Mouse (Mus musculus) myocyte (in vitro differentiated cells): ENCODE results near the gene Dysf. TPM values are rescaled to one million over a fixed set of nuclear protein-coding genes. Genes with fewer than 3 reads are reported as not detected.

Source experiments
- H3K27me3 ChIP-seq: one replicate; pipeline ENCODE4 v1.6.1; 2011; ENCODE audit not compliant: control insufficient read depth, insufficient read depth, insufficient read length
- H3K36me3 ChIP-seq: one replicate; pipeline ENCODE4 v1.6.1; 2011; ENCODE audit not compliant: control insufficient read depth, insufficient read depth
- H3K4me2 ChIP-seq: one replicate; pipeline ENCODE4 v1.6.1; 2011; ENCODE audit warnings: low read depth, control low read depth
- H3K4me3 ChIP-seq: one replicate; pipeline ENCODE4 v1.5.1; 2011; ENCODE audit warnings: mild to moderate bottlenecking, control low read depth, moderate library complexity
- H3K79me2 ChIP-seq: one replicate; pipeline ENCODE4 v1.6.1; 2011; ENCODE audit not compliant: control insufficient read depth, insufficient read depth
- H3ac ChIP-seq: one replicate; pipeline ENCODE4 v1.6.1; 2011; ENCODE audit not compliant: control insufficient read depth, insufficient read length
- CEBPB ChIP-seq: IDR thresholded peaks from 2 replicates; pipeline ENCODE4 v1.6.1; 2011; ENCODE audit warnings: mild to moderate bottlenecking, moderate library complexity; ENCODE audit not compliant: poor library complexity, insufficient read depth, severe bottlenecking
- E2F4 ChIP-seq: IDR thresholded peaks from one replicate; pipeline ENCODE4 v1.6.1; 2011; ENCODE audit warnings: mild to moderate bottlenecking, control low read depth, moderate library complexity; ENCODE audit not compliant: insufficient read depth
- MAX ChIP-seq: IDR thresholded peaks from one replicate; pipeline ENCODE4 v1.6.1; 2011; ENCODE audit warnings: low read depth, mild to moderate bottlenecking, control low read depth
- MYOD1 ChIP-seq, 3 experiments: IDR thresholded peaks; one replicate each; pipeline ENCODE4 v1.6.1; 2011; ENCODE audit warnings: control low read depth in 2 of 3, low read depth in 2 of 3, mild to moderate bottlenecking in 2 of 3, moderate library complexity in 1 of 3; ENCODE audit not compliant: insufficient read length in 2 of 3, control insufficient read depth in 1 of 3
- MYOG ChIP-seq, 3 experiments: IDR thresholded peaks; one replicate each; pipeline ENCODE4 v1.6.1; 2011; ENCODE audit warnings: control low read depth in 2 of 3, low read depth in 2 of 3, mild to moderate bottlenecking in 2 of 3; ENCODE audit not compliant: insufficient read length in 2 of 3, control insufficient read depth in 1 of 3, insufficient read depth in 1 of 3
- POLR2A ChIP-seq: IDR thresholded peaks from one replicate; pipeline ENCODE4 v1.6.1; 2011; ENCODE audit warnings: low read depth, mild to moderate bottlenecking, control low read depth, moderate library complexity; ENCODE audit not compliant: insufficient read length
- POLR2AphosphoS2 ChIP-seq: IDR thresholded peaks from one replicate; pipeline ENCODE4 v1.6.1; 2011; ENCODE audit warnings: low read depth, control low read depth; ENCODE audit not compliant: insufficient read length
- REST ChIP-seq: IDR thresholded peaks from one replicate; pipeline ENCODE4 v1.6.1; 2011; ENCODE audit warnings: mild to moderate bottlenecking, control low read depth, moderate library complexity; ENCODE audit not compliant: insufficient read depth, insufficient read length
- SRF ChIP-seq: IDR thresholded peaks from one replicate; pipeline ENCODE4 v1.6.1; 2011; ENCODE audit warnings: low read depth; ENCODE audit not compliant: control insufficient read depth, insufficient read length
- TCF12 ChIP-seq: IDR thresholded peaks from one replicate; pipeline ENCODE4 v1.6.1; 2011; ENCODE audit warnings: mild to moderate bottlenecking, control low read depth; ENCODE audit not compliant: poor library complexity, insufficient read depth, severe bottlenecking
- TCF3 ChIP-seq: IDR thresholded peaks from one replicate; pipeline ENCODE4 v1.6.1; 2011; ENCODE audit warnings: low read depth, control low read depth; ENCODE audit not compliant: insufficient read length
- USF1 ChIP-seq: IDR thresholded peaks from one replicate; pipeline ENCODE4 v1.6.1; 2011; ENCODE audit warnings: low read depth, mild to moderate bottlenecking, control low read depth, moderate library complexity
- polyA plus RNA-seq: library from polyadenylated mRNA; unstranded; fragments of >200 nt; fragmentation: generic; extraction: Trizol; gene quantifications from one replicate; pipeline ENCODE4 v1.2.1, GENCODE M21; 2012; ENCODE audit warnings: missing spikeins

Dysf gene
- polyA plus RNA-seq, 1 experiment: 35.5 TPM

DNA sequence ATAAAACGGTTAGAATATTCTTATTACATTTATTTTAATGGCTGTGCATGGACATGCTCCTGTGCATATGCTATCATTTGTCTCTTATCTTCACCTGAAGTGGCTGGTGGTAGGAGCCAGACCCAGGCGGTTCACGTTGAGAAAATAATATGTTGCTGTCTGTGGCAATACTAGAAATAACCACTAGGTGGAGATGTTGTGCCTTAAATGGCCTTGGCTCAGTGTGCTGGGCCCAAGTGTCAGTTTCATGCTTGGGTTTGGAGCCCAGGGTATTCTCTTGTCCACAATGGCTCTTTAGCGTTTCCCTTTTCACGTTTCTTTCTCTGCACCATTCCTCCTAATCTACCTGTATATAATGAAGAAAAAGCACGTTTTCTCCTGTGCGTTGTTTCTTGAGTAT lies 87.5 kb downstream of the Dysf start:
- H3K27me3 ChIP-seq: peaks cover 24% of the 10 kb centered on the region
- no peaks in the 10 kb centered on the region for H3K36me3 ChIP-seq
- no peaks in the 10 kb centered on the region for H3K79me2 ChIP-seq
- no peak overlapping the region for H3K4me3 ChIP-seq
- no peak overlapping the region for H3K4me2 ChIP-seq
- no peak for TF ChIP-seq MAX
- TF ChIP-seq TCF12: no peak
- no peak for TF ChIP-seq E2F4
- no peak for TF ChIP-seq POLR2A
- no peak for TF ChIP-seq SRF
- no peak for TF ChIP-seq USF1
- TF ChIP-seq TCF3: no peak
- no peak for TF ChIP-seq REST
- no peak for TF ChIP-seq POLR2AphosphoS2
- no peak for TF ChIP-seq MYOD1 (IDR thresholded peaks at IDR 0.05; ENCODE audit: control insufficient read depth in 1 of 3, insufficient read length in 2 of 3, low read depth in 2 of 3)
- no peak for TF ChIP-seq MYOG (IDR thresholded peaks at IDR 0.05; ENCODE audit: control insufficient read depth in 1 of 3, insufficient read depth in 1 of 3, insufficient read length in 2 of 3, low read depth in 2 of 3)
- H3ac ChIP-seq: no peak overlapping the region

DNA sequence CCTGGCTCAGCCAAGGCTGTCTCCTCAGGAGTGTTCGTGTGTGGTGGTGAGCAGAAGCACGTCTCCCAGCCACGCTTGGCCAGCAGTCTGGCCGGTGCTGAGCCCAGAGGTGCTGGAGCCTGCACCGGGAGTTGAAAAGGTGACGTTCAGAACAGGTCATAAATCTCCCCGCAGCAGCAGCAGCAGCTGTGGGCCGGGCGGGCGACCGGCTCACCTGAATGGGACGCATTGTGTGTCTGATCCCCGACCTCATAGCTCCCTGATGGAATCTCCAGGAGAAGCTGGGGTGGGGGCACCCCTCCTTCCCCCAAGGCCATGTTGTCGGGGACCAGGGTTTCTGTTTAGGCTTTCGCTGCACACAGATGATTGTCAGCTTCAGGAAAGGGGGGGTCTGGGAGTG lies 93.6 kb downstream of the Dysf start:
- TF ChIP-seq CEBPB: no peak
- TF ChIP-seq USF1: no peak
- no peak overlapping the region for H3ac ChIP-seq
- no peak overlapping the region for H3K4me2 ChIP-seq
- H3K4me3 ChIP-seq: no peak overlapping the region
- no peaks in the 10 kb centered on the region for H3K79me2 ChIP-seq
- H3K36me3 ChIP-seq: no peaks in the 10 kb centered on the region
- H3K27me3 ChIP-seq: peaks cover 66% of the 10 kb centered on the region

DNA sequence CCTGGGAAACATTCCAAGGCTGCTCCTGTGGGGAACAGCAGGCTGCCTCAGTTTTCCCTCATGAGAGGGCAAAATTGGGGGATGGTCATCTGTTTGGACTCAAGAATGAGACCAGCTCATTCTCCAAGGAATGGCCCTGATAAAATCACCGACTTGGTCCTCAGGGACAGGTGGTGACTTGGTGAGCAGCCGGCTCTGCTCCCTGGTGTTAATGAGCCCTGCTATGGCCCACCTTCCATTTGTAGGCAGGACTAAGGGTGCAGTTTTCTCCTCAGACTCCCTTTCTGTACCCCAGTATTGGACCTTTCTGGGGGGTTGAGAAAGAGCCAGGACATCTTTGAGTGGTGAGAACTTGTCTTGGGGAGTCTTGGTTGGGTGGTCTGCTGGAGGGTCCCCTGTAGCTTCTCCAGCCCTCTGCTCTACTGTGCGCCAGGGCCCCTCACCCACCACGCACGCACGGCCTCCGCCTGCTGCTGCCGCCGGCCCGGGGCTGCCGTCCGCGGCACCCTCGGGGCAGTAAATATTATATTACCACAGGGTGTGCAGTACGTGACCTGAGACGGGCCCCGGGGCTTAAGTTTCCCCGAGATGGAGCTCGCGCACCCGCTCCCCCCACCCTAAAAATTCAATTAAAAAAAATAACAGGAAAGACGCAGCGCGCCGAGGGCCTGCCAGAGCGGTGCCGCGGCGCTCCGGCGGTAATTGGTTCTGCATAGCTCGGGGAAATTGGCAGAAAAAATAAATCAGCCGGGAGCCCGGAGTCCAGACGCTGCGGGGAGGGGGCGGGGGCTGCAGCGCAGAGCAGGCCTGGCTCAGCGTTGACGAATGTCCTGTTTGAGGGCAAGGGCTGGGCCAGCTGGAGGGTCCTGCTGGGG lies 97.0 kb downstream of the Dysf start:
- Histone ChIP-seq H3K27me3 (peaks cover 47% of the 10 kb centered on the region), H3K36me3 (no peaks in the 10 kb centered on the region), H3K4me3 (no peak overlapping the region), H3ac (no peak overlapping the region), H3K4me2 (no peak overlapping the region), H3K79me2 (no peaks in the 10 kb centered on the region)
- no peak for TF ChIP-seq MYOG (IDR thresholded peaks at IDR 0.05; ENCODE audit: control insufficient read depth in 1 of 3, insufficient read depth in 1 of 3, insufficient read length in 2 of 3, low read depth in 2 of 3)
- TF ChIP-seq TCF12: no peak
- no peak for TF ChIP-seq MAX
- TF ChIP-seq REST: no peak

DNA sequence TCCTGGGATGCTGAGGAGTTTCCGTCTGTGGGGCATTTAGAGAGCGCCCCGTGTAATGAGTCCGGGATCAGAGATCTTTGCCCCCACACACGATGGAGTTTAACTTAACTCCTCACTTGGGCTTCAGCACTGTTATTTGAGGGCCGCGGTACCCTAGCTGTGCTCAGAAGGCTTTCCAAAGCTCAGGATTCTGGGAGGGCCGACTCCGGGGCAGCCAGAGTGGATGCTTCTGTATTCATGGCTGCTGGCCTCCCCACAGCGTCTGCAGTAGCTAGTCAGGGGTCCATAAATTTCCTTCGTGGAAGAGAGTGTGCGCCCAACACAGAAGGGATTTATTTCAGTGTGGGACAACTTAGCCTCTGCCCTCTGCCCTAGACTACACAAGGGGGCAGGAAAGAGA lies 97.7 kb downstream of the Dysf start:
- H3K4me2 ChIP-seq: no peak overlapping the region
- no peak overlapping the region for H3ac ChIP-seq
- peaks cover 40% of the 10 kb centered on the region for H3K27me3 ChIP-seq
- no peaks in the 10 kb centered on the region for H3K36me3 ChIP-seq
- no peak for TF ChIP-seq MYOG (IDR thresholded peaks at IDR 0.05; ENCODE audit: control insufficient read depth in 1 of 3, insufficient read depth in 1 of 3, insufficient read length in 2 of 3, low read depth in 2 of 3)
- no peak for TF ChIP-seq MAX
- no peak for TF ChIP-seq POLR2AphosphoS2
- TF ChIP-seq REST: no peak
- no peak for TF ChIP-seq POLR2A
- no peak overlapping the region for H3K4me3 ChIP-seq
- H3K79me2 ChIP-seq: no peaks in the 10 kb centered on the region

DNA sequence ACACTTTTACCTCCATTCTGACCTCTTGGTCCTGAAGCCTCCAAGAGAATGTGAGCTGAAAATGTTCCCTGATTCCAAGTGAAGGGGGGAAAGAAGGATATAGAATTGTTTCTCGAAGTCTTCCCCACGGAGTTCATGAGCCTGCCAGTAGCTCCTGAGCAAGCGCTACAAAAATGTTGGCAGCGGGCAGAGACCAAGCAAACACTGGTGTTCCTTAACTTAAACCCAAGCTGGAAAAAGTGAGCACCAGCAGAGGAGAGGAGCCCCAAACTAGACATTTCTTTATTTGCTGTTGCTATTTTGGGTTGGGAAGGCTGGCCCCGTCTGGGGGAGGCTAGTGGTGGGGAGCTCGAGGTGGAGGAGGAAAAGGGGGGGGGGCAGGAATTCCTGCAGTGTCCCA lies 102.0 kb downstream of the Dysf start:
- TF ChIP-seq MYOD1 (IDR thresholded peaks at IDR 0.05; ENCODE audit: control insufficient read depth in 1 of 3, insufficient read length in 2 of 3, low read depth in 2 of 3): no peak
- no peak for TF ChIP-seq CEBPB
- no peak for TF ChIP-seq TCF12
- no peak for TF ChIP-seq POLR2A
- TF ChIP-seq TCF3: no peak
- TF ChIP-seq SRF: no peak
- TF ChIP-seq E2F4: no peak
- TF ChIP-seq REST: no peak
- no peak for TF ChIP-seq POLR2AphosphoS2
- TF ChIP-seq MAX: no peak
- TF ChIP-seq MYOG (IDR thresholded peaks at IDR 0.05; ENCODE audit: control insufficient read depth in 1 of 3, insufficient read depth in 1 of 3, insufficient read length in 2 of 3, low read depth in 2 of 3): no peak
- TF ChIP-seq USF1: no peak
- H3K79me2 ChIP-seq: no peaks in the 10 kb centered on the region
- no peak overlapping the region for H3K4me3 ChIP-seq
- H3K36me3 ChIP-seq: no peaks in the 10 kb centered on the region
- H3K27me3 ChIP-seq: peaks cover 1% of the 10 kb centered on the region
- no peak overlapping the region for H3ac ChIP-seq
- no peak overlapping the region for H3K4me2 ChIP-seq
